Comparison of ENCODE assay signal across 8 mouse cellular contexts in genomic region chr11:70652029-70652883, GRCm38 (mm10). TPM values are rescaled to one million over a fixed set of nuclear protein-coding genes. Genes with fewer than 3 reads are reported as not detected.
DNase-seq lines count a peak whose midpoint lies in the region; ATAC-seq and TF ChIP-seq lines count a peak whose summit lies in the region.

No protein-coding gene starts in this region.

- 34% methylated on average over 12 of the region's 12 CpGs for WGBS in embryonic facial prominence, embryonic 14.5 days
- WGBS in intestine, postnatal 0 days = 29% methylated on average over 12 of the region's 12 CpGs
- WGBS in neural tube, embryonic 14.5 days = 72% methylated on average over 12 of the region's 12 CpGs

- peaks cover 53% of the 10 kb centered on the region for H3K79me3 ChIP-seq in C2C12 (ENCODE audit: low read depth)

- intact Hi-C loops in heart, postnatal 36 days (cut with DNase I) = loop anchor here (10.0 kb wide), 1 partner anchor 657 kb away; the partner anchor contains the start of genes Gabarap and Phf23

- peak overlapping the region; percentile 99 for H3K4me3 ChIP-seq in C2C12 (ENCODE audit: insufficient read depth, poor library complexity, severe bottlenecking)
- peak overlapping the region; percentile 64 for H3K4me3 ChIP-seq in embryonic facial prominence, embryonic 14.5 days (ENCODE audit: low read depth, low read length)
- H3K4me3 ChIP-seq in intestine, postnatal 0 days (ENCODE audit: low read depth, low read length) = peak overlapping the region; percentile 100
- H3K4me3 ChIP-seq in neural tube, embryonic 14.5 days (ENCODE audit: low read depth, low read length) = peak overlapping the region; percentile 98; the same call in 1 of the 2 replicates

- no peaks in the 10 kb centered on the region for H3K27me3 ChIP-seq in C2C12 (ENCODE audit: control insufficient read depth, insufficient read depth, insufficient read length)
- no peaks in the 10 kb centered on the region for H3K27me3 ChIP-seq in embryonic facial prominence, embryonic 14.5 days (replicated peaks; ENCODE audit: control insufficient read depth, insufficient read depth, low read length)
- H3K27me3 ChIP-seq in intestine, postnatal 0 days (replicated peaks; ENCODE audit: control insufficient read depth, insufficient read depth, low read length) = no peaks in the 10 kb centered on the region
- no peaks in the 10 kb centered on the region for H3K27me3 ChIP-seq in neural tube, embryonic 14.5 days (ENCODE audit: control insufficient read depth, insufficient read depth, low read length)

- H3K4me2 ChIP-seq in embryonic facial prominence, embryonic 14.5 days (ENCODE audit: low read depth, low read length) = peak overlapping the region; percentile 98
- H3K4me2 ChIP-seq in intestine, postnatal 0 days (replicated peaks; ENCODE audit: low read depth) = peak overlapping the region; percentile 91
- peak overlapping the region; percentile 91 for H3K4me2 ChIP-seq in neural tube, embryonic 14.5 days (ENCODE audit: low read depth, low read length)

- peaks cover 59% of the 10 kb centered on the region for H3K36me3 ChIP-seq in C2C12 (ENCODE audit: control insufficient read depth, insufficient read depth)
- H3K36me3 ChIP-seq in embryonic facial prominence, embryonic 14.5 days (ENCODE audit: control insufficient read depth, insufficient read depth, low read length) = peaks cover 49% of the 10 kb centered on the region
- H3K36me3 ChIP-seq in intestine, postnatal 0 days (ENCODE audit: control insufficient read depth, insufficient read depth) = peaks cover 30% of the 10 kb centered on the region
- peaks cover 30% of the 10 kb centered on the region for H3K36me3 ChIP-seq in neural tube, embryonic 14.5 days (ENCODE audit: control insufficient read depth, insufficient read depth, low read length)

- peak overlapping the region; percentile 92 for H3K9ac ChIP-seq in embryonic facial prominence, embryonic 14.5 days (ENCODE audit: low read depth, low read length)
- peak overlapping the region; percentile 99 for H3K9ac ChIP-seq in intestine, postnatal 0 days (ENCODE audit: low read depth, low read length)
- H3K9ac ChIP-seq in neural tube, embryonic 14.5 days (replicated peaks; ENCODE audit: low read depth, low read length) = no peak overlapping the region

- H3K79me2 ChIP-seq in C2C12 (ENCODE audit: control insufficient read depth, insufficient read depth) = peaks cover 93% of the 10 kb centered on the region

- ATAC-seq in embryonic facial prominence, embryonic 14.5 days (ENCODE audit: low read depth) = no peak
- ATAC-seq in intestine, postnatal 0 days = no peak
- no peak for ATAC-seq in neural tube, embryonic 14.5 days (ENCODE audit: low read depth)
- no peak for ATAC-seq in frontal cortex, adult (ENCODE audit: low TSS enrichment)

- no peaks in the 10 kb centered on the region for H3K9me3 ChIP-seq in embryonic facial prominence, embryonic 14.5 days (ENCODE audit: control insufficient read depth, low read length)
- no peaks in the 10 kb centered on the region for H3K9me3 ChIP-seq in intestine, postnatal 0 days (ENCODE audit: control insufficient read depth)
- no peaks in the 10 kb centered on the region for H3K9me3 ChIP-seq in neural tube, embryonic 14.5 days (ENCODE audit: control insufficient read depth, low read length)

- DNase-seq in heart, adult 11 months = peak; percentile 94
- DNase-seq in heart, postnatal 36 days = no peak
- DNase-seq in embryonic facial prominence, embryonic 14.5 days (ENCODE audit: low spot score) = peak; percentile 64
- DNase-seq in ovary, postnatal 10 days (ENCODE audit: low spot score) = no peak

- H3ac ChIP-seq in C2C12 (ENCODE audit: control insufficient read depth, insufficient read length, low read depth) = peak overlapping the region; percentile 45

- peak overlapping the region; percentile 90 for H3K27ac ChIP-seq in embryonic facial prominence, embryonic 14.5 days (replicated peaks; ENCODE audit: low read depth, low read length)
- H3K27ac ChIP-seq in intestine, postnatal 0 days (ENCODE audit: low read depth, low read length) = peak overlapping the region; percentile 22
- H3K27ac ChIP-seq in neural tube, embryonic 14.5 days (ENCODE audit: low read depth, low read length) = no peak overlapping the region

- no peak for TF ChIP-seq CTCF in C2C12 (IDR thresholded peaks at IDR 0.05; ENCODE audit: control insufficient read depth, insufficient read depth, insufficient read length)
- TF ChIP-seq CTCF in intestine, postnatal 0 days (IDR thresholded peaks at IDR 0.05; ENCODE audit: low read depth) = no peak

- peaks cover 26% of the 10 kb centered on the region for H3K4me1 ChIP-seq in embryonic facial prominence, embryonic 14.5 days (ENCODE audit: control insufficient read depth, insufficient read depth, low read length)
- H3K4me1 ChIP-seq in intestine, postnatal 0 days (replicated peaks; ENCODE audit: control insufficient read depth, insufficient read depth, low read length) = peaks cover 15% of the 10 kb centered on the region
- H3K4me1 ChIP-seq in neural tube, embryonic 14.5 days (ENCODE audit: control insufficient read depth, insufficient read depth, low read length) = peaks cover 34% of the 10 kb centered on the region

TF ChIP-seq in C2C12, 6 proteins besides CTCF, POLR2A, EP300 and RAD21:
- no peak for TF ChIP-seq CEBPB (IDR thresholded peaks at IDR 0.05; ENCODE audit: low read depth)
- peak; percentile 88 for TF ChIP-seq MYOD1 (IDR thresholded peaks at IDR 0.05; ENCODE audit: control insufficient read depth, insufficient read length, low read depth)

RNA-seq across cellular contexts. Expression of gene Pfn1, which starts 2.2 kb away (rescaled TPM):
- total RNA-seq in heart, postnatal 36 days (2021) = 100 to 1,000 TPM; 283 to 296 TPM
- polyA plus RNA-seq in C2C12 (2012; fragmentation: generic; extraction: Trizol) = 4,207 TPM
- 1,605 and 1,712 TPM in 2 replicates for polyA plus RNA-seq in embryonic facial prominence, embryonic 14.5 days (2014; fragmentation: Nextera tagmentation; extraction: Ambion mirVana)
- 1,830 and 1,961 TPM in 2 replicates for polyA plus RNA-seq in intestine, postnatal 0 days (2015; fragmentation: Nextera tagmentation; extraction: Ambion mirVana)
- polyA plus RNA-seq in neural tube, embryonic 14.5 days (2014; fragmentation: Nextera tagmentation; extraction: Ambion mirVana) = 578 and 686 TPM in 2 replicates

RNA-seq across cellular contexts. Expression of gene Eno3, which starts 4.7 kb away (rescaled TPM):
- total RNA-seq in heart, postnatal 36 days (2021) = 1,000 to 10,000 TPM; 1,887 to 1,957 TPM
- 1,151 TPM for polyA plus RNA-seq in C2C12 (2012; fragmentation: generic; extraction: Trizol)
- polyA plus RNA-seq in embryonic facial prominence, embryonic 14.5 days (2014; fragmentation: Nextera tagmentation; extraction: Ambion mirVana) = 165 and 289 TPM in 2 replicates
- polyA plus RNA-seq in intestine, postnatal 0 days (2015; fragmentation: Nextera tagmentation; extraction: Ambion mirVana) = 4.9 and 5.9 TPM in 2 replicates
- 8.3 and 10.1 TPM in 2 replicates for polyA plus RNA-seq in neural tube, embryonic 14.5 days (2014; fragmentation: Nextera tagmentation; extraction: Ambion mirVana)

RNA-seq across cellular contexts. Expression of gene Slc25a11, which starts 5.0 kb away (rescaled TPM):
- total RNA-seq in heart, postnatal 36 days (2021) = 100 to 1,000 TPM; 570 to 607 TPM
- polyA plus RNA-seq in C2C12 (2012; fragmentation: generic; extraction: Trizol) = 136 TPM
- polyA plus RNA-seq in embryonic facial prominence, embryonic 14.5 days (2014; fragmentation: Nextera tagmentation; extraction: Ambion mirVana) = 147 and 165 TPM in 2 replicates
- 192 and 210 TPM in 2 replicates for polyA plus RNA-seq in intestine, postnatal 0 days (2015; fragmentation: Nextera tagmentation; extraction: Ambion mirVana)
- polyA plus RNA-seq in neural tube, embryonic 14.5 days (2014; fragmentation: Nextera tagmentation; extraction: Ambion mirVana) = 156 and 172 TPM in 2 replicates

RNA-seq across cellular contexts. Expression of gene Rnf167, which starts 5.2 kb away (rescaled TPM):
- total RNA-seq in heart, postnatal 36 days (2021) = 10 to 100 TPM; 52.5 to 57.9 TPM
- polyA plus RNA-seq in C2C12 (2012; fragmentation: generic; extraction: Trizol) = 9.0 TPM
- polyA plus RNA-seq in embryonic facial prominence, embryonic 14.5 days (2014; fragmentation: Nextera tagmentation; extraction: Ambion mirVana) = 100 and 105 TPM in 2 replicates
- polyA plus RNA-seq in intestine, postnatal 0 days (2015; fragmentation: Nextera tagmentation; extraction: Ambion mirVana) = 107 TPM in 2 replicates
- 98.6 and 110 TPM in 2 replicates for polyA plus RNA-seq in neural tube, embryonic 14.5 days (2014; fragmentation: Nextera tagmentation; extraction: Ambion mirVana)

RNA-seq across cellular contexts. Expression of gene Gp1ba, which starts 13.3 kb away (rescaled TPM):
- total RNA-seq in heart, postnatal 36 days (2021) = under 1 TPM; 0.16 to 0.17 TPM
- 0.13 TPM for polyA plus RNA-seq in C2C12 (2012; fragmentation: generic; extraction: Trizol)
- polyA plus RNA-seq in embryonic facial prominence, embryonic 14.5 days (2014; fragmentation: Nextera tagmentation; extraction: Ambion mirVana) = 0.38 and 0.60 TPM in 2 replicates
- polyA plus RNA-seq in intestine, postnatal 0 days (2015; fragmentation: Nextera tagmentation; extraction: Ambion mirVana) = 0.07 and 0.10 TPM in 2 replicates
- 0.27 and 0.31 TPM in 2 replicates for polyA plus RNA-seq in neural tube, embryonic 14.5 days (2014; fragmentation: Nextera tagmentation; extraction: Ambion mirVana)

Comparison
In these comparisons a context has a peak if more than half of its experiments do, and no peak if none do; other contexts are left out.
1. DNase-seq: peak in heart, adult 11 months (single experiment) and embryonic facial prominence, embryonic 14.5 days (single experiment); none in heart, postnatal 36 days (0 of 2) and ovary, postnatal 10 days (single experiment).
2. RNA of gene Eno3, which starts 4.7 kb away (polyA plus RNA-seq): 1,151 TPM in C2C12 (single experiment) and 165 to 289 TPM in embryonic facial prominence, embryonic 14.5 days; 8.3 to 10.1 TPM in neural tube, embryonic 14.5 days and 4.9 to 5.9 TPM in intestine, postnatal 0 days; every median in the first group is over 10 times any median in the second.
3. Peak in every context shown above with its lines, with median percentiles within 50 percentile points of each other: H3K4me3 ChIP-seq and H3K4me2 ChIP-seq.